Mouse (Mus musculus): ENCODE data around the gene Spty2d1. TPM values are rescaled to one million over a fixed set of nuclear protein-coding genes. Genes with fewer than 3 reads are reported as not detected.

Spty2d1 gene
- polyA plus RNA-seq, 1 experiment from 2014 or later: 15.7 TPM

DNA sequence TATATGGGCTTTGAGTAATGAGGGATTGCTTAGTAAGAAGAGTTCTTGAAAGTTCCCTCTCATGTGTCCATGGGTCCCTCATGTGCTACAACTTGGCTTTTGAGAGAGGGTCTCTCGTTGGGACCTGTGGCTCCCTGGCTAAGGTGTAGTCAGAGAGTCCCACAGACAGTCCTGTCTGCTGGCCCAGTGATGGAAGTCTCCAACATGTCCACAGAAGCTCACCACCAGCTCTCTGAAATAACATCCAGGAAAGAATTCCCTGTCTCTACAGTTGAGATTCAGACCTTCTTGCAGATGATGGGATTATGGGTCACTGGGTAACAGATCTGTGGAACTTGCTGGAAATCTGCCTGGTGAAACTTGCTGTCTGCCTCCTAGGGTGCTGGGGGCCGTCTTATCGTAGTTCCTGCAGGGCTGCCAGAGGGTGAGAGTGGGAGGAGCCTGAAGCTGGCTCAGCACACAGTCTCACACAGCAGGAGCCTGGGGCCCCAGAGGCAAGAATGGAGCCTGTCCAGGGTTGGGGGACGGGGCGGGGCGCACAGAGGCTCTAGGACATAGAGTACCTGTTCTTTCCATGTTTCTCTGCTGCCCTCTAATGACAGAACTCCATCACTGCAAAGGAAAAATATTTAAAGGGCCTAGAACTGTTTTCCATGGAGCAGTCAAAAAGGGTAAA is 7.3 kb upstream of the Spty2d1 start:
- Histone ChIP-seq H3K27ac (ENCODE audit: low read depth, low read length) (no peak overlapping the region), H3K4me3 (ENCODE audit: low read length) (no peak overlapping the region), H3K27me3 (ENCODE audit: control insufficient read depth, insufficient read depth, low read length) (no peaks in the 10 kb centered on the region), H3K9me3 (ENCODE audit: control insufficient read depth, low read length) (no peaks in the 10 kb centered on the region), H3K4me2 (replicated peaks; ENCODE audit: low read depth, low read length) (peak overlapping the region; percentile 15; the same call in 1 of the 2 replicates), H3K9ac (ENCODE audit: low read depth, low read length) (0 out of 2 replicates have a peak overlapping the region, but pooled peaks have one; percentile 18), H3K36me3 (ENCODE audit: control insufficient read depth, insufficient read depth, low read length) (no peaks in the 10 kb centered on the region), H3K4me1 (ENCODE audit: control insufficient read depth, insufficient read depth, low read length) (peaks cover 15% of the 10 kb centered on the region; the same call in 1 of the 2 replicates)
- 11% methylated on average over 6 of the region's 6 CpGs for WGBS
- peak; percentile 97 for ATAC-seq (ENCODE audit: low FRiP score, low TSS enrichment)

DNA sequence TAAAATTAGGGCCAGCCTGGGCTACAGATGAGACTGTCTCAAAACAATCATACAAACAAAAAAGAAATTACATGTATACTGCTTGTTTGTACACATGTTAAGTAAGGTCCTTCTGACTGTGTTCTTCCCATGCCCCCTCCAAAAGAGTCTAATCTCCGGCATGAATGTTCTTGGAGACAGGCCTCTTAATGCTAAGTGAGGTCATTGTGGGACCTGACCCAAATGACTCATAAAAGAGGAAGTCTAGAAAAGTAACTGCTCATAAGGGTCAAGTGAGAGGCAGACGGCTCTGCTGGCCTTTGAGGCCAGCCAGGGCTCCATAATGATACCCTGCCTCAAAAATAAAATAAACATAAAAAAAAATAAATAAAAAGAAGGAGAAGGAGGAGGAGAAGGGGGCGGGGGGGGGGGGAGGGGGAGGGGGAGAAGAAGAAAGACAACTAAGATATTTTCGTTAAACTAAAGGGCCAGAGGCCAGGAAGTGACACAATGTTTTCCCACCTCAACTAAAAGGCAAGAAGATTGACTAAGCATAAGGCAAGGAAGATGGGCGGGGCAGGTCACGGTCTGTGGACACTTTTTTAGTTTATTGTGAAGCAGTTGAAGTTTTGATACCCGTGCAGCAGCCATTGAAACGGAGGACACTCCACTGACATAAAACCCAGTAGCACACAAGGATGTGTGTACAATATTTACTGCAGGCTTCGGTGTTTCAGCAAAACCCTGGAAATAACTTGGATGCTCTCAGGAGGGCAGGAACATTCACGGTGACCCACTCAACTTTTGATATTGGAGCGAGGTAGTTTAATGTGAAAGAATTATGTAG is 6.6 kb upstream of the Spty2d1 start:
- ATAC-seq (ENCODE audit: low FRiP score, low TSS enrichment): no peak
- Histone ChIP-seq H3K9ac (ENCODE audit: low read depth, low read length) (no peak overlapping the region), H3K4me3 (ENCODE audit: low read length) (no peak overlapping the region), H3K27me3 (ENCODE audit: control insufficient read depth, insufficient read depth, low read length) (no peaks in the 10 kb centered on the region), H3K4me2 (replicated peaks; ENCODE audit: low read depth, low read length) (no peak overlapping the region), H3K4me1 (ENCODE audit: control insufficient read depth, insufficient read depth, low read length) (peaks cover 15% of the 10 kb centered on the region; the same call in 1 of the 2 replicates), H3K9me3 (ENCODE audit: control insufficient read depth, low read length) (no peaks in the 10 kb centered on the region), H3K27ac (ENCODE audit: low read depth, low read length) (no peak overlapping the region), H3K36me3 (ENCODE audit: control insufficient read depth, insufficient read depth, low read length) (no peaks in the 10 kb centered on the region)
- 53% methylated on average over 10 of the region's 11 CpGs for WGBS

DNA sequence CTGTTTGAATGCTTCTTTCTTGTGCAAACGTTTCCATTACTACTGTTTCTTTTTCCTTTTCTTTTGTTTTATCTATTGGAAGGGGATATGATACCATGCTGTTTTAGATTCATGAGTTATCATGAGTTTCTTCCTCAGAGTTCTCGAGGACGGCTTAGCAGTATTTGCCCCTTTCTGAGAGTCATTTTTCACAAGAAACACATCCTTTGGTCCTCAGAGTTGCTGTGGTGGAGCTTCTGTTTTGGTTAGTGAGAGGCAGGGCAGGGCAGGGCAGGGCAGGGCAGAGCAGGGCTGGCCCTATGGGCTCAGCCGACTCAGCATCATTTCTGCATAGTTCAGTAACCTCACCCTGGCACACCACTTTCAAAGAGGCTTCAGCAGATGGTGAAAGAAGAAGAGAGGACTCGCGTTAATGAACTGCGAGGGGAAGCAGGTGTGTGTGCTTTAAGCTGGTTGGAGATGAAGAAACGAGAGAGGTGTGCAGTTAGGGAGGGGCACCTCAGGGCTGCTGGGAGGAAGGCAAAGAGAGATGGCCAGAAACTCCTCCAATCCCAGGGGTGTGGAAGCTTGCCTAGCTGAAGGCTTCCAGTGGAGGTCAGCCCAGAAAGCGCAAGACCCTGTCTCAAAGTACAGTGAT is 5.0 kb upstream of the Spty2d1 start:
- Histone ChIP-seq H3K27ac (ENCODE audit: low read depth, low read length) (no peak overlapping the region), H3K4me2 (replicated peaks; ENCODE audit: low read depth, low read length) (no peak overlapping the region), H3K4me3 (ENCODE audit: low read length) (no peak overlapping the region), H3K9ac (ENCODE audit: low read depth, low read length) (no peak overlapping the region), H3K36me3 (ENCODE audit: control insufficient read depth, insufficient read depth, low read length) (no peaks in the 10 kb centered on the region), H3K27me3 (ENCODE audit: control insufficient read depth, insufficient read depth, low read length) (no peaks in the 10 kb centered on the region), H3K4me1 (ENCODE audit: control insufficient read depth, insufficient read depth, low read length) (peaks cover 17% of the 10 kb centered on the region; the same call in 1 of the 2 replicates), H3K9me3 (ENCODE audit: control insufficient read depth, low read length) (no peaks in the 10 kb centered on the region)
- WGBS: 31% methylated on average over 9 of the region's 9 CpGs
- no peak for ATAC-seq (ENCODE audit: low FRiP score, low TSS enrichment)

- peak overlapping the region; percentile 81 for H3K4me3 ChIP-seq (ENCODE audit: low read length)
- H3K9me3 ChIP-seq (ENCODE audit: control insufficient read depth, low read length): no peaks in the 10 kb centered on the region
- peak overlapping the region; percentile 81 for H3K4me2 ChIP-seq (replicated peaks; ENCODE audit: low read depth, low read length)
- H3K27me3 ChIP-seq (ENCODE audit: control insufficient read depth, insufficient read depth, low read length): no peaks in the 10 kb centered on the region
- H3K36me3 ChIP-seq (ENCODE audit: control insufficient read depth, insufficient read depth, low read length): no peaks in the 10 kb centered on the region
- WGBS: under 1% methylated on average over 25 of the region's 25 CpGs
- H3K9ac ChIP-seq (ENCODE audit: low read depth, low read length): peak overlapping the region; percentile 83
- H3K4me1 ChIP-seq (ENCODE audit: control insufficient read depth, insufficient read depth, low read length): peaks cover 7% of the 10 kb centered on the region; the same call in 1 of the 2 replicates
- H3K27ac ChIP-seq (ENCODE audit: low read depth, low read length): peak overlapping the region; percentile 90
- ATAC-seq (ENCODE audit: low FRiP score, low TSS enrichment): peak; percentile 50
Observed at GRCm38 (mm10) chr7:47007818-47008167, 418 bp downstream of the Spty2d1 start.

- no peaks in the 10 kb centered on the region for H3K27me3 ChIP-seq (ENCODE audit: control insufficient read depth, insufficient read depth, low read length)
- no peaks in the 10 kb centered on the region for H3K9me3 ChIP-seq (ENCODE audit: control insufficient read depth, low read length)
- no peaks in the 10 kb centered on the region for H3K36me3 ChIP-seq (ENCODE audit: control insufficient read depth, insufficient read depth, low read length)
- H3K4me3 ChIP-seq (ENCODE audit: low read length): peak overlapping the region; percentile 81
- H3K9ac ChIP-seq (ENCODE audit: low read depth, low read length): peak overlapping the region; percentile 83
- H3K4me1 ChIP-seq (ENCODE audit: control insufficient read depth, insufficient read depth, low read length): peaks cover 7% of the 10 kb centered on the region; the same call in 1 of the 2 replicates
- peak overlapping the region; percentile 81 for H3K4me2 ChIP-seq (replicated peaks; ENCODE audit: low read depth, low read length)
- no peak for ATAC-seq (ENCODE audit: low FRiP score, low TSS enrichment)
- peak overlapping the region; percentile 90 for H3K27ac ChIP-seq (ENCODE audit: low read depth, low read length)
- 16% methylated on average over 21 of the region's 21 CpGs for WGBS
Observed at GRCm38 (mm10) chr7:47007109-47007780, 966 bp downstream of the Spty2d1 start.

- Histone ChIP-seq H3K4me1 (ENCODE audit: control insufficient read depth, insufficient read depth, low read length) (peaks cover 17% of the 10 kb centered on the region; the same call in 1 of the 2 replicates), H3K4me2 (replicated peaks; ENCODE audit: low read depth, low read length) (no peak overlapping the region), H3K27ac (ENCODE audit: low read depth, low read length) (no peak overlapping the region), H3K36me3 (ENCODE audit: control insufficient read depth, insufficient read depth, low read length) (peaks cover 7% of the 10 kb centered on the region), H3K9me3 (ENCODE audit: control insufficient read depth, low read length) (no peaks in the 10 kb centered on the region), H3K27me3 (ENCODE audit: control insufficient read depth, insufficient read depth, low read length) (no peaks in the 10 kb centered on the region), H3K4me3 (ENCODE audit: low read length) (no peak overlapping the region), H3K9ac (ENCODE audit: low read depth, low read length) (no peak overlapping the region)
- 44% methylated on average over 3 of the region's 3 CpGs for WGBS
- no peak for ATAC-seq (ENCODE audit: low FRiP score, low TSS enrichment)
Observed at GRCm38 (mm10) chr7:47003411-47004115, 4.6 kb downstream of the Spty2d1 start.

GRCm38 (mm10) chr7:47001900-47002275 is 6.3 kb downstream of the Spty2d1 start:
- Histone ChIP-seq H3K9ac (ENCODE audit: low read depth, low read length) (no peak overlapping the region), H3K36me3 (ENCODE audit: control insufficient read depth, insufficient read depth, low read length) (peaks cover 24% of the 10 kb centered on the region), H3K4me3 (ENCODE audit: low read length) (no peak overlapping the region), H3K27me3 (ENCODE audit: control insufficient read depth, insufficient read depth, low read length) (no peaks in the 10 kb centered on the region), H3K4me1 (ENCODE audit: control insufficient read depth, insufficient read depth, low read length) (peaks cover 17% of the 10 kb centered on the region; the same call in 1 of the 2 replicates), H3K27ac (ENCODE audit: low read depth, low read length) (no peak overlapping the region), H3K4me2 (replicated peaks; ENCODE audit: low read depth, low read length) (no peak overlapping the region), H3K9me3 (ENCODE audit: control insufficient read depth, low read length) (no peaks in the 10 kb centered on the region)
- ATAC-seq (ENCODE audit: low FRiP score, low TSS enrichment): no peak
- 78% methylated on average over 4 of the region's 4 CpGs for WGBS

All from kidney, embryonic 14.5 days (tissue).